Mouse (Mus musculus): ENCODE data around the gene 6330409D20Rik. TPM values are rescaled to one million over a fixed set of nuclear protein-coding genes. Genes with fewer than 3 reads are reported as not detected.

The 6330409D20Rik gene
- polyA plus RNA-seq, 1 experiment from 2014 or later, result not detected

GRCm38 (mm10) chr2:32712108-32712551 lies 28.7 kb downstream of the 6330409D20Rik start:
- Histone ChIP-seq H3K9me3 (ENCODE audit: low read depth, low read length) (no peaks in the 10 kb centered on the region), H3K36me3 (ENCODE audit: insufficient read depth) (peaks cover 44% of the 10 kb centered on the region), H3K4me2 (peak overlapping the region; percentile 89), H3K27ac (ENCODE audit: low read depth) (peak overlapping the region; percentile 96), H3K4me1 (ENCODE audit: insufficient read depth) (0 out of 2 replicates have a peak, but pooled peaks cover 6% of the 10 kb centered on the region), H3K9ac (peak overlapping the region; percentile 74), H3K4me3 (ENCODE audit: low read depth, low read length) (peak overlapping the region; percentile 88), H3K27me3 (ENCODE audit: insufficient read depth, low read length) (no peaks in the 10 kb centered on the region)
- no peak for TF ChIP-seq CTCF (IDR thresholded peaks at IDR 0.05; ENCODE audit: low read depth)
- ATAC-seq (ENCODE audit: insufficient read depth), result peak; percentile 56
- WGBS, result under 1% methylated on average over 41 of the region's 41 CpGs
- peak; percentile 69 for DNase-seq

- Histone ChIP-seq H3K9me3 (ENCODE audit: low read depth, low read length) (no peaks in the 10 kb centered on the region), H3K36me3 (ENCODE audit: insufficient read depth) (peaks cover 50% of the 10 kb centered on the region), H3K4me3 (ENCODE audit: low read depth, low read length) (peak overlapping the region; percentile 88), H3K27ac (ENCODE audit: low read depth) (peak overlapping the region; percentile 96; the same call in 1 of the 2 replicates), H3K9ac (peak overlapping the region; percentile 74), H3K4me1 (ENCODE audit: insufficient read depth) (0 out of 2 replicates have a peak, but pooled peaks cover 6% of the 10 kb centered on the region), H3K4me2 (peak overlapping the region; percentile 89), H3K27me3 (ENCODE audit: insufficient read depth, low read length) (no peaks in the 10 kb centered on the region)
- TF ChIP-seq CTCF (IDR thresholded peaks at IDR 0.05; ENCODE audit: low read depth), result peak; percentile 20; the same call in 1 of the 2 replicates
- no peak for DNase-seq
- 24% methylated on average over 9 of the region's 9 CpGs for WGBS
- ATAC-seq (ENCODE audit: insufficient read depth), result no peak
These were observed 29.3 kb downstream of the 6330409D20Rik start for GRCm38 (mm10) chr2:32711301-32712056.

DNA sequence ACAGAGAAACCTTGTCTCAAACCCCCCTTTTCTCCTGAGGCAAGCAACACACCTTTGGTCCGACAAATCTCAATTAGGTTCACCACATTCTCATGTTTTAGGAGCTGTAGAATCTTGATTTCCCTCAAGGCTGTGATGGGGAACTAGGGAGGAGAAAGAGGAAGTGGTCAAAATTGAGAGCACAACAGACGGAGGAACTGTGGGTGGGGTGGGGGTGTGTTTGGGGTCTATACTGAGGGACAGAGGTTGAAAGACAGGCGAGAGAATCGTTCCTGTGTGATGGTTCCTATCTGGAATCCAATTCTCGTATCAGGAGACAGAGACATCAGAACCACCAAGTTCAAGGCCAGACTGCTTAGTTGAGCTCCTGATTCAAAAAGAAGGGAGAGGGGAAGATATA lies 30.4 kb downstream of the 6330409D20Rik start:
- Histone ChIP-seq H3K9ac (no peak overlapping the region), H3K4me3 (ENCODE audit: low read depth, low read length) (no peak overlapping the region), H3K4me1 (ENCODE audit: insufficient read depth) (0 out of 2 replicates have a peak, but pooled peaks cover 6% of the 10 kb centered on the region), H3K9me3 (ENCODE audit: low read depth, low read length) (no peaks in the 10 kb centered on the region), H3K36me3 (ENCODE audit: insufficient read depth) (peaks cover 61% of the 10 kb centered on the region), H3K27me3 (ENCODE audit: insufficient read depth, low read length) (no peaks in the 10 kb centered on the region), H3K4me2 (no peak overlapping the region), H3K27ac (ENCODE audit: low read depth) (no peak overlapping the region)
- TF ChIP-seq CTCF (IDR thresholded peaks at IDR 0.05; ENCODE audit: low read depth), result no peak
- WGBS, result 86% methylated on average over 5 of the region's 5 CpGs
- ATAC-seq (ENCODE audit: insufficient read depth) (no peak), DNase-seq (no peak)

- Histone ChIP-seq H3K4me2 (no peak overlapping the region), H3K27ac (ENCODE audit: low read depth) (no peak overlapping the region), H3K9ac (no peak overlapping the region), H3K4me1 (ENCODE audit: insufficient read depth) (0 out of 2 replicates have a peak, but pooled peaks cover 6% of the 10 kb centered on the region), H3K27me3 (ENCODE audit: insufficient read depth, low read length) (no peaks in the 10 kb centered on the region), H3K36me3 (ENCODE audit: insufficient read depth) (peaks cover 69% of the 10 kb centered on the region), H3K4me3 (ENCODE audit: low read depth, low read length) (no peak overlapping the region), H3K9me3 (ENCODE audit: low read depth, low read length) (no peaks in the 10 kb centered on the region)
- WGBS, result 90% methylated on average over 20 of the region's 20 CpGs
- no peak for TF ChIP-seq CTCF (IDR thresholded peaks at IDR 0.05; ENCODE audit: low read depth)
- no peak for DNase-seq
- no peak for ATAC-seq (ENCODE audit: insufficient read depth)
These were observed 31.2 kb downstream of the 6330409D20Rik start for GRCm38 (mm10) chr2:32709521-32710137.

- H3K36me3 ChIP-seq (ENCODE audit: insufficient read depth), result peaks cover 78% of the 10 kb centered on the region
- TF ChIP-seq CTCF (IDR thresholded peaks at IDR 0.05; ENCODE audit: low read depth), result peak; percentile 84
- no peak overlapping the region for H3K4me2 ChIP-seq
- ATAC-seq (ENCODE audit: insufficient read depth), result no peak
- 32% methylated on average over 3 of the region's 3 CpGs for WGBS
- no peaks in the 10 kb centered on the region for H3K9me3 ChIP-seq (ENCODE audit: low read depth, low read length)
- no peaks in the 10 kb centered on the region for H3K27me3 ChIP-seq (ENCODE audit: insufficient read depth, low read length)
- no peak overlapping the region for H3K27ac ChIP-seq (ENCODE audit: low read depth)
- peak; percentile 77 for DNase-seq
- no peak overlapping the region for H3K9ac ChIP-seq
- H3K4me1 ChIP-seq (ENCODE audit: insufficient read depth), result 0 out of 2 replicates have a peak, but pooled peaks cover 6% of the 10 kb centered on the region
- no peak overlapping the region for H3K4me3 ChIP-seq (ENCODE audit: low read depth, low read length)
These were observed 32.2 kb downstream of the 6330409D20Rik start for GRCm38 (mm10) chr2:32708643-32709042.

GRCm38 (mm10) chr2:32706971-32707370 lies 33.8 kb downstream of the 6330409D20Rik start:
- Histone ChIP-seq H3K9ac (no peak overlapping the region), H3K4me3 (ENCODE audit: low read depth, low read length) (no peak overlapping the region), H3K4me2 (no peak overlapping the region), H3K9me3 (ENCODE audit: low read depth, low read length) (no peaks in the 10 kb centered on the region), H3K4me1 (ENCODE audit: insufficient read depth) (0 out of 2 replicates have a peak, but pooled peaks cover 6% of the 10 kb centered on the region), H3K27ac (ENCODE audit: low read depth) (no peak overlapping the region), H3K27me3 (ENCODE audit: insufficient read depth, low read length) (no peaks in the 10 kb centered on the region), H3K36me3 (ENCODE audit: insufficient read depth) (peaks cover 88% of the 10 kb centered on the region)
- 91% methylated on average over 6 of the region's 6 CpGs for WGBS
- no peak for DNase-seq
- ATAC-seq (ENCODE audit: insufficient read depth), result no peak
- no peak for TF ChIP-seq CTCF (IDR thresholded peaks at IDR 0.05; ENCODE audit: low read depth)

GRCm38 (mm10) chr2:32705018-32705417 lies 35.8 kb downstream of the 6330409D20Rik start:
- TF ChIP-seq CTCF (IDR thresholded peaks at IDR 0.05; ENCODE audit: low read depth), result no peak
- Histone ChIP-seq H3K4me1 (ENCODE audit: insufficient read depth) (no peaks in the 10 kb centered on the region), H3K9me3 (ENCODE audit: low read depth, low read length) (no peaks in the 10 kb centered on the region), H3K27me3 (ENCODE audit: insufficient read depth, low read length) (no peaks in the 10 kb centered on the region), H3K27ac (ENCODE audit: low read depth) (no peak overlapping the region), H3K36me3 (ENCODE audit: insufficient read depth) (peaks cover 73% of the 10 kb centered on the region), H3K4me3 (ENCODE audit: low read depth, low read length) (no peak overlapping the region), H3K4me2 (no peak overlapping the region), H3K9ac (no peak overlapping the region)
- no peak for ATAC-seq (ENCODE audit: insufficient read depth)
- 88% methylated on average over 7 of the region's 7 CpGs for WGBS
- DNase-seq, result no peak

Data from lung, embryonic 14.5 days (tissue).